Mouse (Mus musculus): ENCODE data around the gene Nrxn2. TPM values are rescaled to one million over a fixed set of nuclear protein-coding genes. Genes with fewer than 3 reads are reported as not detected.

Gene Nrxn2
- polyA plus RNA-seq, 1 experiment from 2014 or later: 66.5 TPM

DNA sequence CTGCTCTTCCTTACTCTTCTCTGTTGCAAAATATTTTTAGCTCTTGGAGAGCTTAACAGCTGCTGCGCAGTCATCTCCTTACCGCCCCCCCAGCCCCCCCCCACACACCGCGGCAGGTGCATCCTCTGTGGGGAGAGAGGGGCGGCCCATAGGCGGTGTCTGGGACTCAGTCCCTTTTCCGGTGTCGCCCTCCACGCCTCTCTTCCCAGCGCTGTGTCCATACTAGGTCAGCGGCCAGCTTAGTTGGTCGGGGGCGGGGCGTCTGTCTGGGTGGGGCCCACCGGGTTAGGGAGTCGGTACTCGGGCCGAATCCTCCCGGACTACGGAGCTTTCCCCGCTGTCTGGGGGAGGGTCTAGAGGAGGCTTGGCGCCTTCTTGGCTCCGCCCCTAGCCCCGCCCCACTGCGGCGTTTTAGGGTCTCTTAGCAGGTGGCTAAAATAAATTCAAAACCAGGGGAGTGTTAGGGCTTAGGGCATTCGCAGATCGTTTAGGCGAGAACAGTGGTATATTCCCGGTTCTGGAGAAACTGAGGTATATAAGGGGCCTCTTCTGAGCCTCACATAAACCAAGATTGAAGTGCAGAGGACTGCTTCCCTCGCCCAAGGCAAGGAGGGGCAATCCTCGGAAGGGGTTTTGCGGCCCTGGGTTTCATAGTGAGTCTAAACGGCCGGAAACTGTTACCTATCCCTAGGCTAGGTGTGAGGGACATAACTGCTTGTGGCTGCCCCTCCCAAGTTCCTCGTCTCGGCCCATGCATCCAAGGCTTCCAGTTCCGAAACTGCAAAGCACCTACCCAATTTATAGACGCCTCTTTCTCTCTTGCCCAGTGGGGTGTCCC, 19.9 kb upstream of the Nrxn2 start:
- WGBS: 1% methylated on average over 35 of the region's 39 CpGs
- no peaks in the 10 kb centered on the region for H3K9me3 ChIP-seq (ENCODE audit: control insufficient read depth, low read length)
- H3K36me3 ChIP-seq (ENCODE audit: control insufficient read depth, insufficient read depth, low read length): no peaks in the 10 kb centered on the region
- H3K4me2 ChIP-seq (ENCODE audit: low read depth, low read length): peak overlapping the region; percentile 96
- H3K4me1 ChIP-seq (ENCODE audit: control insufficient read depth, insufficient read depth, low read length): peaks cover 21% of the 10 kb centered on the region
- peak overlapping the region; percentile 72 for H3K27ac ChIP-seq (ENCODE audit: low read depth, low read length)
- H3K4me3 ChIP-seq (ENCODE audit: low read depth, low read length): peak overlapping the region; percentile 58
- no peaks in the 10 kb centered on the region for H3K27me3 ChIP-seq (ENCODE audit: control insufficient read depth, insufficient read depth, low read length)
- peak; percentile 60 for ATAC-seq (ENCODE audit: low read depth)
- peak overlapping the region; percentile 79 for H3K9ac ChIP-seq (replicated peaks; ENCODE audit: low read depth, low read length)

DNA sequence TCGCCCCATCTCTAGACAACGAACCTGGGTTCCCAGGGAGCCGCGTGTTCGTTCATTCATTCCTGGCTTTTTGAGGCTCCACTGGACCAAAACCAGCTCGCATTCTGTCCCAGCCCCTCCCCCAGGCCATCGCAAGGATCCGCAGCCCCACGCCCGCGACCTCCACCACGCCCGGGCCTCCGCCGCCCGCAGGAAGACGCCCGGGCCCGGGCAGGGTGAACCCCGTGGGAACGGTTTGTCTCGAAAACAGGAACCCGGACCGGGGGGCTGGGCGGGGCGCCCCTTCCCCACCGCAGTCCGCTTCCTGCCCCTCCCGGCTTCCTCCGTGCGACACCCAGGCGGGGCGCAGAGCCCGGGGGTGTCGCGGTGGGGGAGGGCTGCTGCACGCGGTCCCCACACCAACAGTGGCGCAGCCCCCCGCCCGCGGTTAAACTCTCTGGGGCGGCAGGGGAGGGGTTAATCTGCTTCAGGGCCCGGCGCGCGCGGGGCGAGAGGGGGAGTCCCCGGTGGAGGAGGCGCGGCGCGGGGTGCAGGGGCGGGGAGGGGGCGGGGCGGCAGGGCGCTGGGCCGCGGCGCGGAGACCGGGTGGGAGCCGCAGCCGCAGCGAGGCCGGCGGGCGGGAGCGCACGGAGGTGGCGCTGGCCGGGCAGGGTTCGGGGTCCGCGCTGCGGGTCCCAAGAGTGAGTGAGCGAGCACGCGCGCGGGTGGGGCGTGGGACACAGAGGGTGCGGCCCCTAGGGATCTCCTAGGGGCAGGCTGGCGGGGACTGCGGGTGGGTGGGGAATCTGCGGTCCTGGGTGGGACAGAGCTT, 19.0 kb upstream of the Nrxn2 start, which contains the start of gene Rasgrp2:
Gene Rasgrp2, plus strand, starts transcription at position 56 of the 811 bp plus-strand sequence.
- H3K36me3 ChIP-seq (ENCODE audit: control insufficient read depth, insufficient read depth, low read length): no peaks in the 10 kb centered on the region
- H3K9me3 ChIP-seq (ENCODE audit: control insufficient read depth, low read length): no peaks in the 10 kb centered on the region
- WGBS: under 1% methylated on average over 54 of the region's 87 CpGs
- peak within 1 kb of the TSS; percentile 96 for H3K4me2 ChIP-seq (ENCODE audit: low read depth, low read length)
- ATAC-seq (ENCODE audit: low read depth): peak; percentile 47
- peak within 1 kb of the TSS; percentile 72 for H3K27ac ChIP-seq (ENCODE audit: low read depth, low read length)
- H3K27me3 ChIP-seq (ENCODE audit: control insufficient read depth, insufficient read depth, low read length): no peaks in the 10 kb centered on the region
- H3K4me1 ChIP-seq (ENCODE audit: control insufficient read depth, insufficient read depth, low read length): peaks cover 21% of the 10 kb centered on the region
- peak within 1 kb of the TSS; percentile 58 for H3K4me3 ChIP-seq (ENCODE audit: low read depth, low read length)
- H3K9ac ChIP-seq (replicated peaks; ENCODE audit: low read depth, low read length): peak within 1 kb of the TSS; percentile 79

DNA sequence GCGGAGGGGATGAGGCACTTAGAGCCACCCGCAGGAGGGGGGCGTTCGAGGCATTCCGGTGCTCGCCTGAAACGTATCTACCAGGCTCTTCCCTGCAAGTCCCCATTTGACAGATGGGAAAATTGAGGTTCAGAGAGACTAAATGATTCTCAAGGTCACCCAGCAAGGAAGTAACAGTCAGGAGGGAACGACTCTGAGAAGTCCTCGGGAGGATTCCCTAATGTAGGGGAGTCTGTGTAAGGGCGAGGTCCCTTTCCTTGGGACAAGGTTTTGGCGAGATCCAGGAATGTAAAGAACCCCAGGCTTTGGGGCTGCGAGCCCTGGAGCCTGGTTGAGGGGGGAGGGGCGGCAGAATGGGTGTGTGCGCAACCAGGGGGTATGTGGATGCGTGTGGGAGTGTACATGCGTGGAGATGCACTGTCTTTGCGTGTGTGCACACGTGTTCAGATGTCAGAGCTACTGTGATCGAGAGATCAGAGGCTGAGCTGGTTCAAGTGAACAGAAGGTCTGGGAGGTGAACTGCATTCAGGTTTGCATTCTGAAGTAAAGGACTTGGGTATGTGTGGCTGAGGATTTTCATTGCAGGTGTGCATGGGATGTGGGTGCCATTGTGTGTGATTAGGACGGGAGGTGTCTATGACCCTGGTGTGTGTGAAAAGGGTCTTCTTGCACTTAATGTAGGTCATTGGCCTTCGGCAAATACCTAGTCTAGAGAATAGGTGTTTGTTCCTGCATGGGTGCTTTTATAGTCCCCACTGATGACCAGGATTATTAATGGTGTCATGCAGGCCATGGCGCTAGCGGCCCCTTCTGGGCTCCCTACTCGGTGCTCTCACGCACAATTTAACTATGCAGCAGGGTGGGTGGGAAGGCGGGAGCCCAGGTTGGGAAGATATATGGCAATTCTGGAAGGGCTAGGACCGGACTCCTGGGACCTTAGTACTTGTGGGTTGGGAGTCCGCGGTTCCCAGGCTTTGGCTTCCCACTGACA, 18.1 kb upstream of the Nrxn2 start:
- Histone ChIP-seq H3K27ac (ENCODE audit: low read depth, low read length) (no peak overlapping the region), H3K9me3 (ENCODE audit: control insufficient read depth, low read length) (no peaks in the 10 kb centered on the region), H3K4me3 (ENCODE audit: low read depth, low read length) (peak overlapping the region; percentile 58), H3K4me2 (ENCODE audit: low read depth, low read length) (peak overlapping the region; percentile 96), H3K4me1 (ENCODE audit: control insufficient read depth, insufficient read depth, low read length) (peaks cover 21% of the 10 kb centered on the region), H3K36me3 (ENCODE audit: control insufficient read depth, insufficient read depth, low read length) (no peaks in the 10 kb centered on the region), H3K27me3 (ENCODE audit: control insufficient read depth, insufficient read depth, low read length) (no peaks in the 10 kb centered on the region), H3K9ac (replicated peaks; ENCODE audit: low read depth, low read length) (peak overlapping the region; percentile 79)
- ATAC-seq (ENCODE audit: low read depth): peak; percentile 29; the same call in 1 of the 2 replicates
- under 1% methylated on average over 29 of the region's 29 CpGs for WGBS

DNA sequence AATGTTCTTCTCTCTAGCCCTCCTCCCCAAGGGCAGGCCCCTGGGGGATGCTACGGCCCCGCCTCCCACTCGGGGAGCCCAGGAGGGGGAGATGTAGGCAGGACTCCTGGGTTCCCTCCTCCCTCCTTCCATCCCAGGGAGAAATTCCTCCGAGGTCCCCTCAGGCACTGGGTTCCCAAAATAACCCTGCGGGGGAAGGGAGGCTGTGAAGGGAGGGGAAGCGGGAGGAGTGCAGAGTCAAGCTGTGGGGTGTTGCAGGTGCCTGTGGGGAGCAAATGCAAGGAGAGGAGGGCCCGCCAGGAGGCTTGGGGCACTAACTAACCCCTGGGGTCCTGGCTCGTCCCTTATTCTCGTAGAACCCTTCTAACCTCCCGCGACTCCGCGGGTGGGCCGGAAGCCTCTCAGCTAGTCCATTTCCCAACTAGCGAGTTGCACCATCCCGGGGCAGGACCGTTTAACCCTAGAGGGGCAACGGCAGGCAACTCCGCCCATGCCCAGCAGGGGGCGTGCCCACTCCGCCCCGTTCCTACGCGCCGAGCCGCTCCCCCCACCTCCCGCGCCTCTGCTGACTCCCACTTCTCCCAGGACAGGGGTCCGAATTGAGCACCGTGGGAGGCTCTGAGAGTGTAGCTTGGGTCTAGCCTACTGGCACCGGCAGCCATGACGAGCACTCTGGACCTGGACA, 17.3 kb upstream of the Nrxn2 start:
- Histone ChIP-seq H3K4me3 (ENCODE audit: low read depth, low read length) (peak overlapping the region; percentile 22), H3K36me3 (ENCODE audit: control insufficient read depth, insufficient read depth, low read length) (no peaks in the 10 kb centered on the region), H3K27ac (ENCODE audit: low read depth, low read length) (no peak overlapping the region), H3K9ac (replicated peaks; ENCODE audit: low read depth, low read length) (0 out of 2 replicates have a peak overlapping the region, but pooled peaks have one; percentile 32), H3K9me3 (ENCODE audit: control insufficient read depth, low read length) (no peaks in the 10 kb centered on the region), H3K27me3 (ENCODE audit: control insufficient read depth, insufficient read depth, low read length) (no peaks in the 10 kb centered on the region), H3K4me1 (ENCODE audit: control insufficient read depth, insufficient read depth, low read length) (peaks cover 21% of the 10 kb centered on the region), H3K4me2 (ENCODE audit: low read depth, low read length) (peak overlapping the region; percentile 96)
- under 1% methylated on average over 31 of the region's 32 CpGs for WGBS
- ATAC-seq (ENCODE audit: low read depth): no peak

DNA sequence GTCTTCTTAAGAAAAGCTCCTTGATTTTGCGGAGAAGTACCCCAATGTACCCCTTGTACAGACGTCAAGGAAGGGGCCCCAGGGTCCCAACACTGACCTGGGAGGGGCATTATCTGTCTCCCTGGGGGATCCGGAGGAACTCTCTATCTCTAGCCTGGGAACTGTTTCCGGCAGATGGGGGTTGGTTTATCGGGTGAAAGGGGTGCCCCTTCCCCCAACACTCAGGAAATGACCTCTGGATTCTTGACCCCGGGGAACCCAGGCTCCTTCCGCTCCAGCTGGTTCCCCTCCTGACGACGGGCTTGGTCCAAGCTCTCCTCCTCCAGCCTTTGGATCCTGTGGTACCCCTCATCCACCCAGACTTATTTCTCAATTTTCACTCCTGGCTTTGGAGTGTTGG, 16.6 kb upstream of the Nrxn2 start:
- peaks cover 21% of the 10 kb centered on the region for H3K4me1 ChIP-seq (ENCODE audit: control insufficient read depth, insufficient read depth, low read length)
- 12% methylated on average over 9 of the region's 9 CpGs for WGBS
- ATAC-seq (ENCODE audit: low read depth): no peak

DNA sequence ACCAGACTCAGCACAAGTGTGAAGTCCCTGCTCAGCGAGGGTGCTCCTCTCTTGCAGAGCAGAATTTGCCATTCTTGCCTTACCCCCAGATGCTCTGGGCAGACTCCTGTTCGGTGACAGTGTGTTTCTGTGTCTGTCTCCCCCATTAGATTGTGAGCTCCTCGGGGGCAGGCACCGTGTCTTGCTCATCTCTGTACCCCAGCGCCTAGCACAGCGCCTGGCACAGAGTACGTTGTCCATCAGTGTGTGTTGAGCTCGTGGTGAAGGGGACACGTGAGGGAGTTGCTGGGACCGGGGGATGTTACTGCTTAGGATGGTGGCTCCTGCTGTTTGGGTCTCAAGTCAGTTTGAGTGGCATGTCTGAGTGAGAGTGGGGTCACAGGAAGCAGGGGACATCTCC, 14.7 kb upstream of the Nrxn2 start:
- ATAC-seq (ENCODE audit: low read depth): no peak
- Histone ChIP-seq H3K36me3 (ENCODE audit: control insufficient read depth, insufficient read depth, low read length) (no peaks in the 10 kb centered on the region), H3K4me1 (ENCODE audit: control insufficient read depth, insufficient read depth, low read length) (peaks cover 21% of the 10 kb centered on the region), H3K9me3 (ENCODE audit: control insufficient read depth, low read length) (no peaks in the 10 kb centered on the region), H3K27ac (ENCODE audit: low read depth, low read length) (no peak overlapping the region), H3K9ac (replicated peaks; ENCODE audit: low read depth, low read length) (no peak overlapping the region), H3K4me3 (ENCODE audit: low read depth, low read length) (no peak overlapping the region), H3K4me2 (ENCODE audit: low read depth, low read length) (no peak overlapping the region), H3K27me3 (ENCODE audit: control insufficient read depth, insufficient read depth, low read length) (no peaks in the 10 kb centered on the region)
- 88% methylated on average over 10 of the region's 10 CpGs for WGBS

More for the DNA sequence above, 16.6 kb upstream of the Nrxn2 start:
- 0 out of 2 replicates have a peak overlapping the region, but pooled peaks have one; percentile 32 for H3K9ac ChIP-seq (replicated peaks; ENCODE audit: low read depth, low read length)
- peak overlapping the region; percentile 96 for H3K4me2 ChIP-seq (ENCODE audit: low read depth, low read length)
- H3K27ac ChIP-seq (ENCODE audit: low read depth, low read length): no peak overlapping the region
- no peaks in the 10 kb centered on the region for H3K27me3 ChIP-seq (ENCODE audit: control insufficient read depth, insufficient read depth, low read length)
- no peaks in the 10 kb centered on the region for H3K36me3 ChIP-seq (ENCODE audit: control insufficient read depth, insufficient read depth, low read length)
- H3K9me3 ChIP-seq (ENCODE audit: control insufficient read depth, low read length): no peaks in the 10 kb centered on the region
- peak overlapping the region; percentile 22 for H3K4me3 ChIP-seq (ENCODE audit: low read depth, low read length)

DNA sequence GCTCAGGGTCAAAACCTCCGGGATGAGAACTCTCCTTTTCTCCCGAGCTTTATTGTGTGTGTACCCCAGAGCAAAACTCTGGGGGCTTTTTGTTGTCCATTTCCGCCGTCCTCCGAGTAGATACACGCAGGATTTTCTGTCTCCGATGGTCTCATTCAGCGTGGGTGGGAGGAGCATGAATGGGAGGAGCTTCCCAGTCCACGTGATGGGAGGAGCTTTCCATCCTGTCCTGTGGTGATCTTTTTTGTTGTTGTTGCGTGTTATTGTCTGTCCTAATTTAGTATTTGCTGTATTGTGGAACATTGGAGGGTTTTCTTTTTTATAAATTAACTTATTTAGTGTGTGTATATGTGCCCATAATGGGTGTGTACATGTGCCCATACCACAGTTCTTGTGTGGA, 13.1 kb upstream of the Nrxn2 start:
- no peak overlapping the region for H3K4me2 ChIP-seq (ENCODE audit: low read depth, low read length)
- H3K27ac ChIP-seq (ENCODE audit: low read depth, low read length): no peak overlapping the region
- no peaks in the 10 kb centered on the region for H3K9me3 ChIP-seq (ENCODE audit: control insufficient read depth, low read length)
- H3K4me3 ChIP-seq (ENCODE audit: low read depth, low read length): no peak overlapping the region
- H3K36me3 ChIP-seq (ENCODE audit: control insufficient read depth, insufficient read depth, low read length): no peaks in the 10 kb centered on the region
- no peak overlapping the region for H3K9ac ChIP-seq (replicated peaks; ENCODE audit: low read depth, low read length)
- 68% methylated on average over 10 of the region's 10 CpGs for WGBS
- H3K4me1 ChIP-seq (ENCODE audit: control insufficient read depth, insufficient read depth, low read length): peaks cover 15% of the 10 kb centered on the region
- no peaks in the 10 kb centered on the region for H3K27me3 ChIP-seq (ENCODE audit: control insufficient read depth, insufficient read depth, low read length)
- no peak for ATAC-seq (ENCODE audit: low read depth)

DNA sequence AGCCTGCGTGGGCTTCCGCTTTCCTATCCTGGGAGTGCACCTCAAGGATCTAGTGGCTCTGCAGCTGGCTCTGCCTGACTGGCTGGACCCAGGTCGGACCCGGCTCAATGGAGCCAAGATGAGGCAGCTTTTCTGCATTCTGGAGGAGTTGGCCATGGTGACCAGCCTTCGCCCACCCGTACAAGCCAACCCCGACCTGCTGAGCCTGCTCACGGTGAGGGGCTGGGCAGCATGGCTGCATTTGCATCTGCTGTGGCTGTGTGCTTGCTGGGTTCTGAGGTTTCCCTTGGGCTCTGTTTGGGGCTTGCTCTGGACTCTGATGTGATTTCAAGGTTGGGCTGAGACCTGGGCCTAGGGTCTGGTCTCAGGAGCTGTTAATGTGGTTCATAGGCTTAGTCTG, 11.4 kb upstream of the Nrxn2 start:
- Histone ChIP-seq H3K36me3 (ENCODE audit: control insufficient read depth, insufficient read depth, low read length) (no peaks in the 10 kb centered on the region), H3K27me3 (ENCODE audit: control insufficient read depth, insufficient read depth, low read length) (no peaks in the 10 kb centered on the region), H3K4me3 (ENCODE audit: low read depth, low read length) (no peak overlapping the region), H3K9ac (replicated peaks; ENCODE audit: low read depth, low read length) (no peak overlapping the region), H3K4me2 (ENCODE audit: low read depth, low read length) (no peak overlapping the region), H3K4me1 (ENCODE audit: control insufficient read depth, insufficient read depth, low read length) (peaks cover under 1% of the 10 kb centered on the region; the same call in 1 of the 2 replicates), H3K9me3 (ENCODE audit: control insufficient read depth, low read length) (no peaks in the 10 kb centered on the region), H3K27ac (ENCODE audit: low read depth, low read length) (no peak overlapping the region)
- 86% methylated on average over 8 of the region's 8 CpGs for WGBS
- ATAC-seq (ENCODE audit: low read depth): no peak
